Mouse (Mus musculus) liver, embryonic 16.5 days (tissue): ENCODE results near the gene Slc22a20. TPM values are rescaled to one million over a fixed set of nuclear protein-coding genes. Genes with fewer than 3 reads are reported as not detected.

Source experiments
- ATAC-seq: fragments of 200-750 bp; cut with Nextera tagmentation; 2 replicates; pipeline ENCODE4 v1.8.0; 2017; ENCODE audit warnings: low read depth, mild to moderate bottlenecking, moderate number of reproducible peaks, moderate library complexity
- H3K27ac ChIP-seq: fragments of 300-500 bp; sonication (generic); 2 replicates; pipeline ENCODE4 v1.5.1; 2014; ENCODE audit warnings: mild to moderate bottlenecking, low read length
- H3K27me3 ChIP-seq: fragments of 300-500 bp; sonication (generic); 2 replicates; pipeline ENCODE4 v1.6.1; 2014; ENCODE audit warnings: low read depth, low read length, mixed read lengths; ENCODE audit not compliant: control insufficient read depth, insufficient read depth
- H3K36me3 ChIP-seq: fragments of 300-500 bp; sonication (generic); 2 replicates; pipeline ENCODE4 v1.6.1; 2014; ENCODE audit warnings: mild to moderate bottlenecking; ENCODE audit not compliant: control insufficient read depth, insufficient read depth
- H3K4me1 ChIP-seq: fragments of 300-500 bp; sonication (generic); 2 replicates; pipeline ENCODE4 v1.6.1; 2014; ENCODE audit warnings: low read depth, low read length, mixed read lengths; ENCODE audit not compliant: control insufficient read depth
- H3K4me2 ChIP-seq: fragments of 300-500 bp; sonication (generic); 2 replicates; pipeline ENCODE4 v1.6.1; 2014; ENCODE audit warnings: low read depth, low read length, mixed read lengths
- H3K4me3 ChIP-seq: fragments of 300-500 bp; sonication (generic); 2 replicates; pipeline ENCODE4 v1.5.1; 2014; ENCODE audit warnings: low read depth, mild to moderate bottlenecking, low read length
- H3K9ac ChIP-seq: fragments of 300-500 bp; sonication (generic); 2 replicates; pipeline ENCODE4 v1.6.1; 2014; ENCODE audit warnings: low read depth, low read length
- H3K9me3 ChIP-seq: fragments of 300-500 bp; sonication (generic); replicated peaks from 2 replicates; pipeline ENCODE4 v1.6.1; 2016; ENCODE audit warnings: low read length; ENCODE audit not compliant: control insufficient read depth
- WGBS: fragments of 180-500 bp; shearing (Covaris S2); extraction: QIAGEN DNeasy Blood & Tissue Kit; methylation state at CpG from one replicate; pipeline ENCODE4 v1.1.7; 2014; ENCODE audit not compliant: insufficient replicate concordance; 5-methylcytosine and 5-hydroxymethylcytosine counted together
- polyA plus RNA-seq: library from polyadenylated mRNA; unstranded; fragments of >200 nt; fragmentation: Nextera tagmentation; extraction: Ambion mirVana; gene quantifications from 2 replicates; pipeline ENCODE4 v1.2.1, GENCODE M21; 2015

The Slc22a20 gene
- polyA plus RNA-seq, 1 experiment from 2014 or later: 0.06 TPM

GRCm38 (mm10) chr19:5939715-5940114, 46.2 kb downstream of the Slc22a20 start:
- Histone ChIP-seq H3K9me3 (no peaks in the 10 kb centered on the region), H3K4me2 (no peak overlapping the region), H3K4me3 (no peak overlapping the region), H3K9ac (no peak overlapping the region), H3K27ac (no peak overlapping the region), H3K4me1 (peaks cover 21% of the 10 kb centered on the region), H3K27me3 (no peaks in the 10 kb centered on the region), H3K36me3 (peaks cover 30% of the 10 kb centered on the region)
- no peak for ATAC-seq
- 91% methylated on average over 5 of the region's 5 CpGs for WGBS

- H3K9me3 ChIP-seq: no peaks in the 10 kb centered on the region
- 71% methylated on average over 6 of the region's 6 CpGs for WGBS
- H3K4me3 ChIP-seq: no peak overlapping the region
- no peak overlapping the region for H3K9ac ChIP-seq
- H3K4me1 ChIP-seq: peaks cover 21% of the 10 kb centered on the region
- 0 out of 2 replicates have a peak, but pooled peaks have one; percentile 31 for ATAC-seq
- no peaks in the 10 kb centered on the region for H3K27me3 ChIP-seq
- H3K36me3 ChIP-seq: peaks cover 26% of the 10 kb centered on the region
- H3K4me2 ChIP-seq: peak overlapping the region; percentile 49
- H3K27ac ChIP-seq: peak overlapping the region; percentile 73
Observed at GRCm38 (mm10) chr19:5938516-5938915, 47.4 kb downstream of the Slc22a20 start.

GRCm38 (mm10) chr19:5937836-5938406, 48.0 kb downstream of the Slc22a20 start:
- peak; percentile 82 for ATAC-seq
- H3K4me3 ChIP-seq: 0 out of 2 replicates have a peak overlapping the region, but pooled peaks have one; percentile 11
- peaks cover 21% of the 10 kb centered on the region for H3K4me1 ChIP-seq
- H3K9ac ChIP-seq: peak overlapping the region; percentile 8; the same call in 1 of the 2 replicates
- no peaks in the 10 kb centered on the region for H3K9me3 ChIP-seq
- peak overlapping the region; percentile 75 for H3K27ac ChIP-seq
- no peaks in the 10 kb centered on the region for H3K27me3 ChIP-seq
- H3K36me3 ChIP-seq: peaks cover 22% of the 10 kb centered on the region
- peak overlapping the region; percentile 49 for H3K4me2 ChIP-seq
- 11% methylated on average over 14 of the region's 14 CpGs for WGBS

- H3K4me2 ChIP-seq: peak overlapping the region; percentile 49; the same call in 1 of the 2 replicates
- peaks cover 21% of the 10 kb centered on the region for H3K36me3 ChIP-seq
- H3K9ac ChIP-seq: peak overlapping the region; percentile 8; the same call in 1 of the 2 replicates
- 70% methylated on average over 21 of the region's 21 CpGs for WGBS
- ATAC-seq: no peak
- no peak overlapping the region for H3K4me3 ChIP-seq
- H3K4me1 ChIP-seq: peaks cover 21% of the 10 kb centered on the region
- no peaks in the 10 kb centered on the region for H3K9me3 ChIP-seq
- H3K27me3 ChIP-seq: no peaks in the 10 kb centered on the region
- H3K27ac ChIP-seq: peak overlapping the region; percentile 75
Observed at GRCm38 (mm10) chr19:5937095-5937835, 48.7 kb downstream of the Slc22a20 start.

GRCm38 (mm10) chr19:5935691-5936090, 50.3 kb downstream of the Slc22a20 start:
- no peak overlapping the region for H3K4me2 ChIP-seq
- no peaks in the 10 kb centered on the region for H3K9me3 ChIP-seq
- H3K4me1 ChIP-seq: peaks cover 21% of the 10 kb centered on the region
- no peak overlapping the region for H3K9ac ChIP-seq
- WGBS: 51% methylated on average over 5 of the region's 5 CpGs
- no peak overlapping the region for H3K27ac ChIP-seq
- H3K4me3 ChIP-seq: no peak overlapping the region
- no peaks in the 10 kb centered on the region for H3K27me3 ChIP-seq
- H3K36me3 ChIP-seq: peaks cover 8% of the 10 kb centered on the region; the same call in 1 of the 2 replicates
- ATAC-seq: no peak

- H3K9ac ChIP-seq: no peak overlapping the region
- ATAC-seq: 0 out of 2 replicates have a peak, but pooled peaks have one; percentile 17
- WGBS: 47% methylated on average over 3 of the region's 3 CpGs
Observed at GRCm38 (mm10) chr19:5935266-5935665, 50.7 kb downstream of the Slc22a20 start.

GRCm38 (mm10) chr19:5929634-5930596, 56.0 kb downstream of the Slc22a20 start:
- H3K4me1 ChIP-seq: peaks cover 9% of the 10 kb centered on the region
- 45% methylated on average over 14 of the region's 14 CpGs for WGBS
- no peak overlapping the region for H3K4me2 ChIP-seq
- no peak overlapping the region for H3K9ac ChIP-seq
- ATAC-seq: peak; percentile 47; the same call in 1 of the 2 replicates
- no peaks in the 10 kb centered on the region for H3K36me3 ChIP-seq
- no peak overlapping the region for H3K4me3 ChIP-seq
- H3K9me3 ChIP-seq: no peaks in the 10 kb centered on the region
- H3K27ac ChIP-seq: peak overlapping the region; percentile 24; the same call in 1 of the 2 replicates
- H3K27me3 ChIP-seq: peaks cover 12% of the 10 kb centered on the region

More at GRCm38 (mm10) chr19:5935266-5935665, 50.7 kb downstream of the Slc22a20 start:
- Histone ChIP-seq H3K27ac (no peak overlapping the region), H3K27me3 (no peaks in the 10 kb centered on the region), H3K4me1 (peaks cover 21% of the 10 kb centered on the region), H3K9me3 (no peaks in the 10 kb centered on the region), H3K4me2 (no peak overlapping the region), H3K36me3 (peaks cover 4% of the 10 kb centered on the region; the same call in 1 of the 2 replicates), H3K4me3 (no peak overlapping the region)

GRCm38 (mm10) chr19:5928546-5928945, 57.4 kb downstream of the Slc22a20 start:
- H3K4me2 ChIP-seq: no peak overlapping the region
- H3K27ac ChIP-seq: no peak overlapping the region
- H3K27me3 ChIP-seq: peaks cover 13% of the 10 kb centered on the region
- H3K9ac ChIP-seq: no peak overlapping the region
- 41% methylated on average over 3 of the region's 3 CpGs for WGBS
- ATAC-seq: no peak
- H3K36me3 ChIP-seq: no peaks in the 10 kb centered on the region
- H3K4me3 ChIP-seq: no peak overlapping the region
- no peaks in the 10 kb centered on the region for H3K9me3 ChIP-seq
- peaks cover 20% of the 10 kb centered on the region for H3K4me1 ChIP-seq
